Comparison of ENCODE assay signal across 33 mouse cellular contexts in the genomic region with DNA sequence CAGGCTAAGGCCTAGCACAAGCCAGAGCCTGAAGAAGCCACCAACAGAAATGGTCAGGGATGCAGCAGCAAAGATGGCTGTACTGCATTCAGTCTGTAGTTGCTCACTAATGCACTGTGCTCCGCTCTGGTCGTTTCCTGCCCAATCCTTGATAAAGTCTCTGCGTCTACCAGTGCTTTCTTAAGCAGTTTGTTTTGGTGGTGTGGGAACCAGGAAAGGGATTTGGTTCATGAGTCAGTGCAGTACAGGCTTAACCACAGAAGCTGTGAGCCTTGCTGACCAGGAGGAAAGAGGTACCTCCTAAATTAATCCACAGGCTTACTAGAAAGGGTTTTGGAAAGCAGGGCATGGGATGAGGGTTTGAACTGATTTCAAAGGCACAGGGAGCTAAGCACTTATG. TPM values are rescaled to one million over a fixed set of nuclear protein-coding genes. Genes with fewer than 3 reads are reported as not detected.
"Had no signal": no experiment of that assay in that cellular context is flagged by ENCODE, and none has a peak within 500 bp of the region (broad histone marks: within the 10 kb centered on the region; RNA-seq: fewer than 3 reads in every experiment).

No protein-coding gene starts in this region.

- ATAC-seq: hindbrain, postnatal 0 days; intestine, embryonic 16.5 days had no signal

- H3K4me3 ChIP-seq: gastrocnemius, adult 2 months; heart, embryonic 10.5 days; heart, embryonic 12.5 days; hindbrain, embryonic 10.5 days; hindbrain, embryonic 13.5 days; hindbrain, embryonic 15.5 days; kidney, embryonic 15.5 days; left cerebral cortex, adult 2 months; limb, embryonic 10.5 days; limb, embryonic 12.5 days; liver, embryonic 13.5 days; liver, embryonic 15.5 days had no signal

- H3K9me3 ChIP-seq: heart, embryonic 10.5 days; heart, embryonic 12.5 days; hindbrain, embryonic 10.5 days; hindbrain, embryonic 13.5 days; hindbrain, embryonic 15.5 days; kidney, embryonic 15.5 days; limb, embryonic 10.5 days; limb, embryonic 12.5 days; liver, embryonic 13.5 days; liver, embryonic 15.5 days had no signal

- H3K4me1 ChIP-seq: hindbrain, embryonic 13.5 days; hindbrain, embryonic 15.5 days; limb, embryonic 12.5 days had no signal

- H3K27ac ChIP-seq: gastrocnemius, adult 2 months; heart, embryonic 10.5 days; hindbrain, embryonic 10.5 days; hindbrain, embryonic 13.5 days; hindbrain, embryonic 15.5 days; hindbrain, postnatal 0 days; kidney, embryonic 15.5 days; kidney, postnatal 0 days; left cerebral cortex, adult 2 months; limb, embryonic 10.5 days; limb, embryonic 12.5 days; liver, embryonic 13.5 days; liver, embryonic 15.5 days had no signal

- H3K36me3 ChIP-seq: heart, embryonic 10.5 days; heart, embryonic 12.5 days; hindbrain, embryonic 10.5 days; hindbrain, embryonic 13.5 days; hindbrain, embryonic 15.5 days; kidney, embryonic 15.5 days; limb, embryonic 10.5 days; limb, embryonic 12.5 days; liver, embryonic 13.5 days; liver, embryonic 15.5 days had no signal

- DNase-seq: gastrocnemius, adult 2 months; gastrocnemius, postnatal 10 days; gastrocnemius, postnatal 25 days; heart, adult 18-20 months; heart, postnatal 10 days; heart, postnatal 4 days; kidney, adult 11 months; kidney, adult 2 months; kidney, adult 9 months; kidney, postnatal 14 days; kidney, postnatal 36 days; layer of hippocampus, adult 9-11 months; liver; liver, embryonic 13.5 days had no signal

- H3K4me2 ChIP-seq: heart, embryonic 12.5 days; hindbrain, embryonic 13.5 days; hindbrain, embryonic 15.5 days; kidney, embryonic 15.5 days; limb, embryonic 12.5 days; liver, embryonic 11.5 days; liver, embryonic 13.5 days; liver, embryonic 15.5 days had no signal

- H3K9ac ChIP-seq: heart, embryonic 12.5 days; hindbrain, embryonic 13.5 days; hindbrain, embryonic 15.5 days; kidney, embryonic 15.5 days; limb, embryonic 12.5 days; liver, embryonic 13.5 days; liver, embryonic 15.5 days had no signal

- H3K27me3 ChIP-seq: heart, embryonic 12.5 days; hindbrain, embryonic 13.5 days; hindbrain, embryonic 15.5 days; kidney, embryonic 15.5 days; limb, embryonic 12.5 days had no signal

RNA-seq across cellular contexts. Expression of a gene that starts 4.3 kb away (rescaled TPM):
- total RNA-seq: gastrocnemius, adult 2 months; gastrocnemius, postnatal 10 days; gastrocnemius, postnatal 25 days; gastrocnemius, postnatal 4 days; granulocyte monocyte progenitor cell, adult 5-6 weeks; heart, postnatal 10 days; heart, postnatal 4 days; hindbrain, postnatal 0 days; layer of hippocampus, postnatal 14 days; left cerebral cortex, adult 2 months; left cerebral cortex, postnatal 14 days; left cerebral cortex, postnatal 36 days had no signal
- polyA plus RNA-seq: heart, embryonic 10.5 days; heart, embryonic 12.5 days; hindbrain, embryonic 10.5 days; hindbrain, embryonic 15.5 days; limb, embryonic 12.5 days had no signal
